Mouse (Mus musculus) gastrocnemius, postnatal 4 days (tissue): Measurements from ENCODE around the gene Atp6v1g1. TPM values are rescaled to one million over a fixed set of nuclear protein-coding genes. Genes with fewer than 3 reads are reported as not detected.

Experiments used
- DNase-seq, 2 experiments: peaks; one replicate each; pipeline ENCODE4 v3.0.0; 2021 to 2022; ENCODE audit warnings: low spot score in 2 of 2, mixed read lengths in 2 of 2
- total RNA-seq, 2 experiments: library from RNA; stranded (reverse); gene quantifications; 2 replicates each; pipeline ENCODE4 v1.2.3; 2021

The Atp6v1g1 gene
- total RNA-seq, 2 experiments from 2014 or later = 224 to 226 TPM

DNA sequence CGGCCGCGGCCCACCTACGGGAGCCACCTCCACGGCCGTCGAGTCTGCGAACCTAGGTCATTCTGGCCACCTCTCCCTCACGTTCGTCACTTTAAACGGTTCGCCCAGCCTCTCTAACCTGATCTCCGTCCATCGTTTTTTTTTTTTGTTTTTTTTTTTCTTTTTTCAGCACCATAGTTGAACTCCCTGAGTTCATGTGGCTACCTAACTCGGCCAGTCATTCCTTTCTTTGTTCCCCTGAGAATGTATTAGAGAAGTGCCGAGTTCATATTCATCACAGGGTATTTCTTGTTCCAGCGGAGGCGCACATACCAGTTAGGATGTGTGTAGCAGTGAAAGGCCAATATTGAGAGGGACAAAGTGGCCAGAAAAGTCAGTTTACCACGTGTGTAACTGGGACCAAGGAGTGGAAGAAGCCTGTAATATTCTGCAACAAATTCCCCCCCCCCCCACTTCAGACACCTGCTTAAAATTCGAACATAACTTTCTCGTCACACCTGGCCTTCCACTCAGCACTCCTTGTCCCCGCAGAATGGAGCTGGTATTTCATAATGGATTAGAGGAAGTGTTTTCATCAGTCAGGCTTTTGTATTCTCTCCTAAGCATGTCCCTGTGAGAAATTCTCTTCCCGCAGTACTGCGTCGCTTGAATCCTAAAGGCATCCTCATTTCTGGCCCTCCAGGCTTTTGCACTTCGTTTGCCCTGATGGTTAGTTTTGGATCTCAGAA is 823 bp downstream of the Atp6v1g1 start:
- no peak for DNase-seq

DNA sequence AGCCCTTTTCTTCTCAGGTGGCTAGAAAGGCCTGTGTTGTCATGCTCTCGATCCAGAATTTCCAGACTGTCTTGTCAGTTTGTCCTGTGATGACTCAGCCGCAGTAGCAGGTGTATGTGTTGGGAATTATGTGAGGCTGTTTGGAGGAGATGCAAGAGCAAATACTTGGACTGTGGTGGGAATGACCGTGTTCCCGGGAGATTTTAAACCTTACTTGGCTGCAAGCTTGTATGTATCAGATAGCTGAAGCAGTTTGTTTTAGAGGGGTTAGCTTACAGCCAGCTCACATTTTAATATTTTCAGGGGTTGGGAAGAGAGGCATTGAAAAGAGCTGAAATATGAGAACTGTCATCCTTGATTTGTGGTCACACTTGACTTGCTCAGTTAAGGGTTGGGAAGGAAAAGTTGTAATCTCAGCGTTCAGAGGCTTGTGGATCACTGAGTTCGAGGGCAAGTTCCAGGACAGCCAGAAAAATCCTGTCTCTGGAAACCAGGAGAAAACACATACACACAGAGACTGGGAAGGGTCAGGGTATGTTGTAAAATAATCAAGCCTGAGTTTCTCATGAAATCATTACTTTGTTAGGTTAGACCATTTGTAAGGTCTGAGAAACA is 2.0 kb downstream of the Atp6v1g1 start:
- no peak for DNase-seq

DNA sequence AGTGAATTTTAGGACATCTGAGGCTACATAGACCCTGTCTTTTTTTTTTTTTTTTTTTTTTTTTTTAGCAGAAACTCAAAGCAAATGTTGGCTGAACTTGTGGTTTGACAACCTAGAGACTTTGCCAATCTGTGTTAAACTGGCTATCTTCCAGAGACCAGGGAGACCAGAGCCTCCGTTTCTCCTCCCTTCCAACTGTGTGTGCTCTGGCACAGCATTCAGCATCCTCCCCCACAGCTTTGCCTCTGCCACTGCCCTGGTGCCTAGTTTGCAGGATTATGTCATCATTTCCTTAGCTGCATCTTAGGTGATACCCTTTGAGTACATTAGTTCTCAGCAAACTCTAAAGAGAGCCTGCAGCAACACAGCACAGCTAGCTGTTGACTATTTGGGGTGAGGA is 3.2 kb downstream of the Atp6v1g1 start:
- no peak for DNase-seq

DNA sequence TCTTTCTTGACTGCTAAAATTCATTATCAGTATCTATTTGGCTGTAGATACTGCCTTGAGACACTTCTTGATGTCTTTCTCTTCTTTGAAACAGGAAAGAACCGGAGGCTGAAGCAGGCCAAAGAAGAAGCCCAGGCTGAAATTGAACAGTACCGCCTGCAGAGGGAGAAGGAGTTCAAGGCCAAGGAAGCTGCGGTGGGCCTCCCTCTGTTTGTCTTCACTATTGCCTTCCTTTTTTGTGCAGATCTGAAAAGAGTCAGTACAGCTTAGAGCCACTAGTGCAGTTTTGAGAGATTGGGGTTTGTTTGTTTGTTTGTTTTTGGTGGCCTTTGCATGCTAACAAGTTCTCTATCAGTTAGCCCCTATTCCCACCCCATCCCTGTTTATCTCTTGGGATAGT is 3.9 kb downstream of the Atp6v1g1 start:
- DNase-seq = no peak

DNA sequence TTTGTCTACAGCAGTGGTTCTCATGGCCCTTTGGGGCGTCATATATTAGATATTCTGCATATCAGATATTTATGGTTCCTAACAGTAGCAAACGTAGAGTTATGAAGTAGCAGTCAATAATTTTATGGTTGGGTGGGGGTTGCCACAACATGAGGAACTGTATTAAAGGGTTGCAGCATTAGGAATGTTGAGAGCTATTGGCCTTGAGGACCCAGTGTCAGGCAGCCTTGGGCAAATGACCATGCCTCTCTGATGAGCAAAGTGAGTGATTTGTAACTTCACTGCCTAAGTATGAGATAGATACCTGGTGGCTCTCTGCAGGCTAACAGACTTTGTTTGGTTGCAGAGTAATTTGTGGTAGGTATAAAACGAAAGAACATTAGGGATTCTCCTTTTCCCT is 6.3 kb downstream of the Atp6v1g1 start:
- no peak for DNase-seq

DNA sequence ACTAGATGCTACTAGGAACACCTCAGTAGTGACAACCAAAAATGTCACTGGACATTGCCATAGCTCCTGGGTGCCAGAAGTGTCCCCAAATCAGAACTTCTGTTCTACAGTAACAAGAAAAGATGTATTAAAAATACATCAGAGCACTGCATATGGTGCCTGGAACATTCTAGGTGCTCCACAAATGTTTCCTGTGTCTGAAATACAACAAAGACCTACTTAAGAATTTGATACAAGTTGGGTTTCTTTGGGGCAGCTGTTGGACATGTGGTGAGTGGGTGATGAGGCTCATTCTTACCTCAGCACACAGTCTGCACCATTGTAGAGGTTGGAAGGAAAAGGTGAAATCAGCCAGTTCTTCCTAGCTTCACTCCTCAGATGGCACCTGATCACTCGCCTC is 8.3 kb downstream of the Atp6v1g1 start:
- no peak for DNase-seq

DNA sequence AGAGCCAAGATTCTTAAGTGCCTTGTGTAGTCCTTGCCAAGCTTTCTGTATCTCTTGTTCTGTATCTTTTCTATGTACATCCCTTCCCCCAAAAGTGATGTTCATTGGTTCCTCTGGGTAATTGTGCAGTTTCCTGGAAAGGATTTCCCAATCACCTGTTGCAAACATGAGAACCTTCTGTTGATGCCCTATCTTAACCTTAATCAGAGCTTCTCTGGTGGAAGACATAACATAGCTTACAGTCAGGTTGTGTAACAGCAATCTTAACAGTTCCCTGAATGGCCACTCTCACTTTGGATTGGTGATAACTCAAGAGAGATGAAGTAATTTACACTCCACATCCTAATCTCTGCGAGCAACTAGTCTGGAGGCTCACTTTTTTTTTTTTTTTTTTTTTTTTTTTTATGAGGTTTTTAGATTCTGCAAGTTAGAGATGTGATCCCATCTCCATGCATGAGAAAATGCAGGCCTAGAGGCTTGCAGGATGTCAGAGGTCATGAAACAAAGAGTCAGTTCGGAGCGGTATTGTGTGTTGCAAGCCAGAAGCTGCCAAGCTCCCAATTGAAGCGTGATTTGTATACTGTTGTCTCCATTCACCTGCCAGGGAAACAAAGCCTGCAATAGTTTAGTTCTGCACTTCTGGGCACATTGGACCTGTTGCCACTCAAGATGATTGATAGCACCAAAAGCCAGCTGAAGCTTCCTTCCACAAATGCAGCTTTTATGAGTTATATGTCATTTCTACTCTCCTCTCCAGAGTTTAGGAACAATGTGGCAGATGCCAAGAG is 9.4 kb downstream of the Atp6v1g1 start:
- DNase-seq = no peak

DNA sequence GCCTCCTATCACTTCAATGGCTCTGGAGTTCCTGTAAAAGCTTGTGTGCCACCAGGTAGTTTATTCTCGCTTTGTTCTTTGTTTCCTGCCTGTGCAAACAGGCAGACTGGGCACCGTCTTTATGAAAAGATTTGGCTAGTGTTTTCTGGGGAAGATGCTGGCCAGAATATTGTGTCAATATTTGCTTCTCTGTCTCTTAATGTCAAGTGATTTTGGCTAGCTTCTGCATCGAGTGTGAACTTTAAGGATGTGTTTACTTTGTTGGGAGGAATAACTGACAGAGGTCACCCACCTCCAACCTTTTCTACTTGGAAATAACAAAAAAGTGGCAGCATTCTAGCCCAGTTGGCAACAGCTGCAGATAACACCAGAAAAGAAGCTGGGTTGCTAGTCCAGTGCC is 10.0 kb downstream of the Atp6v1g1 start:
- no peak for DNase-seq

DNA sequence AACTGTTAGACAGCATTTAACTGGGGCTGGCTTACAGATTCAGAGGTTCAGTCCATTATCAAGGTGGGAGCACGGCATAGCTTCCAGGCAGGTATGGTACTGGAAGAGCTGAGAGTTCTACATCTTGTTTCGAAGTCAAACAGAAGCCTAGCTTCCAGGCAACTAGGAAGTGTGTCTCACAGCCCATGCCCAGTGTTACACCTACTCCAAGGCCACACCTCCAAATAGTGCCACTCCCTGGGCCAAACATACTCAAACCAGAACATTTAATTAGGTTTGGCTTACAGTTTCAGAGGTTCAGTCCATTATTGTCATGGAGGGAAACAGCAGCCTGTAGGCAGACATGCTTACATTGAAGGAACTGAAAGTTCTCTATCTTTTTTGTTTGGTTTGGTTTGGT is 10.5 kb downstream of the Atp6v1g1 start:
- no peak for DNase-seq

DNA sequence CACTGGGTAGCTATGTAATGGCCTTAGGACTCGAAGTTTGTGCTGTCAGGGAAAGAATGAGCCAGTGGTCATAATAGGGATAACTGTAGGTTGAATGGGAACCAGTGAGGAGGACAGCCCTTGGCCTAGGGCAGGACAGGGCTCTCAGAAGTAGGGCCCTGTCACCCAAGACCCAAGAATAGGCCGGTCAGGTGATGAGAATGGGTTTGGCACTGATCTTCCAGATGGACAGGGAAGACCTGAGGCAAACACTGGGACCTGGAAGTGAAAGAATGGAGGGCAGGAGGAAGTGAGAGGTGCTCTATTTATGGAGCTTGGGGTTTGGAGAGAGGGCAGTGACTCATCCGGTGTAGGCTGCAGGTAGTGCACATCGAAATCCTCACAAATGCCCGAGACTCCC is 12.1 kb downstream of the Atp6v1g1 start:
- DNase-seq = no peak

DNA sequence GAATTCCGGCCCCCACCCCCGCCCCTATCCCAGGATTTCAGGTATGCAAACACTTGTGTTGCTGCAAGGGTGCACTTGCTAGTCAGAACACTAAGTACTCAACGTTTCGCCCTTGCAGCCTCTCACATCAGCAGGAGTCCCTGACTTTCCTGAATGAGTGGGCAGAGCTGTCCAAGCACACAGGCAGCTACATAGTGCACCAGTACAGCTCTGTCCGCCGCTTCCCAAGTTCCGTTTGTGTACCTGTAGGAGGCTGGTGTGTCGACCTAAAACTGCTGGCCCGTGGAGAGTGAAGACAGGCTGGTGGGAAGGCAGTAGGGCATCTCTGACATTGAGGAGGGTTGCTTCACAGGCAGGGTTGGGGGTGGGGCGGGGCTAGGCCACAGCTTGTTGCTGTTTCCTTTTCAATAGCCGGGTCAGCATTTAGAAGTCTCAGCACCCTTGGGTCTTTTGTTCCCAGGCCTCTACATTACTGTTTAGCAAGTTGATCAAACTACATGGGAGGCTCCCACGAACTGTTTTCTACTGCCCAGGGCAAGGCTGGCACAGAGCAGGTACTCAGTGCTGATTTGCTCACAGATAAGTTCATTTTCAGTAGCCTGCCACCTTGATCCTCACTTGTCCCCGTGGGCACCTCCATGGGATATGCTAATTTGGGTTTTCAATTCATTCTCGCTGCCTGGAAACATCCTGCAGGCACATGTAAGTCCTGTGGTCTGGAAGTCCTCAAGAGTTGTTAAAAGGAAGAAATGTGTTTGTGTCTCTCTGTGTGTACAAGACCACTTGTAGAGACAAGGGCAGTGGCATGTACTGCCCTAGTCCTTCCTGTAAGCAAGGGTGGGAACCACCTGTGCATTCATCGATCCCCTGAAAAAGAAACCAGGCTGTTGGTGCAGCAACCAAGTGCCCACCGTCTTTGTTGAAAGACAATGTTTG is 12.8 kb downstream of the Atp6v1g1 start:
- no peak for DNase-seq

DNA sequence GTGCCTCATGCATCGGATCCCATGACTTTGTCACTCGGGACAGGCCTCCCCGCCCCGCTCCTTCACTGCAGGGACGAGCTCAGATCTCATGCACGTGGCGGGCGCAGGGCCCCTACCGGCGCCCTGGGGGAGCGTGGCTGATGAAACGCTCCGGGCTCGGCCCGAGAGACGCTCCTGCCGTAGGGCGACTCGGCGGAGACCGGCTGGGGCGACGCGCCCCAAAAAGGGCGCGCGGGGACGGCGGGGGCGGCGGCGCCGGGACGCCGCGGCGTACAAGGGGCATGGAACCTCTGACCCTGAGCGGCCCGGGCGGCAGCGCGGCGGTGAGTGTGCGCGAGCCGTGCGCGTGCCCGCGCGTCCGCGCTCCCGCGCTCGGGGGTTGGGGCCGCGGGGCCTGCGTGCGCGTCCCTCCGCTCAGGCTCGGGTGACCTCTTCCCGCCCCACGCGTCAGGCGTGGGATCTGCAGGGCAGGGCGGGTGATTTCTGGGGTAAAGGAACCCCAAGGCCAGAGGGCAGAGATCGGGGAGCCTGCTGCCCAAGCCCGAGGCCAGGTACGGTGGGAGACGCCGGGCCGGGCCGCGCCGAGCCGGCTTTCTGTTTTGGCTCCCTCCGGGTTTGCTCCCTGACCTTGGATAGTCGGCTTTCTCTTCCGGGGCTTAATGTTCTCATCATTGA is 14.0 kb downstream of the Atp6v1g1 start, which contains the start of gene Tmem268:
TSS of gene Tmem268 (plus strand) at position 375 of the 675 bp plus-strand sequence.
- peak; percentile 71 to 83 for DNase-seq

DNA sequence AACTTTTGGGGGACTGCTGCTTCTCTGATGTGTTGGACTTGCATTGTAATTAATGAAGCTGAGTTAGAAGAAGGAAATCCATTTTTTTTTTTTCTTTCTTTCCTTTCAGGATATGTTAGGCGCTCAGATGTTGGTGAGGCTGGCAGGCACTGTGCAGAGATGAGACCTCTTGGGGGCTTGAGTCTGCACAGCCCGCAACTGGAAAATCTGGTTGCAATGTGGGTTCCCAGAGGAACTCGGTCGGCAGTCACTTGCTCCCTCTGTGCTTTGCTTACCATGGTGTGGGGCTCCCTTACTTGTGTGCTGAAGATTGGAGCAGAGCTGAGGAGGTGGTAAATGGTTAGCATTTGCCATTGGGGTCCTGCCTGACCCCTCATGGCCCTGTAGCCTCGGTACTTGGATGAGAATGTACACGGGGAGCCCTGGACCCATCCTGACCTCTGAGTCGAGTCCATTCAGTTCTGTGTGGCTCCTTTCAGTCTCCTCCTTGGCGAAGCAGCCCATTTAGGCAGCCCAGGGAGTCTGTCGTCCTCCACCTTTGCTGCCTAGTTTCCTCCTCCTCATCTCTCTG is 14.6 kb downstream of the Atp6v1g1 start:
- no peak for DNase-seq

DNA sequence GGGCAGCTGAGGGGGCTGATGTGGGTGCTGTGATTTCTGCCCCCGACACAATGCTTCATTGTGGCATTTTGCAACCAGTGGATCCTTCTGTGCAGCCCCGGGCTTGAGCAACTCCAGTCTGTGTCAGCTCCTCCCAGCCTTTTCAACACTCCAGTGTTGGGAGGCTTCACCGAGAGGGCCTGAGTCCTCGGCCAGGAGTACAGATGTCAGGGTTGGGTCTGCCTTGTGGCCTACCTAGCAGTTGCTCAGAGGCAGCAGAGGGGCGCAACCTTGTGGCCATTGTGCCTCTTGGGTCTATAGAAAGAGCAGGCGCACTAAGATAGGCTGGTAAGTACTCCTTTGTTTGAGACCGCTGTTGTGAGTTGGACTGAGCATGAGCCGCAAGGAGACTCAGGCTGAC is 15.5 kb downstream of the Atp6v1g1 start:
- DNase-seq = no peak

DNA sequence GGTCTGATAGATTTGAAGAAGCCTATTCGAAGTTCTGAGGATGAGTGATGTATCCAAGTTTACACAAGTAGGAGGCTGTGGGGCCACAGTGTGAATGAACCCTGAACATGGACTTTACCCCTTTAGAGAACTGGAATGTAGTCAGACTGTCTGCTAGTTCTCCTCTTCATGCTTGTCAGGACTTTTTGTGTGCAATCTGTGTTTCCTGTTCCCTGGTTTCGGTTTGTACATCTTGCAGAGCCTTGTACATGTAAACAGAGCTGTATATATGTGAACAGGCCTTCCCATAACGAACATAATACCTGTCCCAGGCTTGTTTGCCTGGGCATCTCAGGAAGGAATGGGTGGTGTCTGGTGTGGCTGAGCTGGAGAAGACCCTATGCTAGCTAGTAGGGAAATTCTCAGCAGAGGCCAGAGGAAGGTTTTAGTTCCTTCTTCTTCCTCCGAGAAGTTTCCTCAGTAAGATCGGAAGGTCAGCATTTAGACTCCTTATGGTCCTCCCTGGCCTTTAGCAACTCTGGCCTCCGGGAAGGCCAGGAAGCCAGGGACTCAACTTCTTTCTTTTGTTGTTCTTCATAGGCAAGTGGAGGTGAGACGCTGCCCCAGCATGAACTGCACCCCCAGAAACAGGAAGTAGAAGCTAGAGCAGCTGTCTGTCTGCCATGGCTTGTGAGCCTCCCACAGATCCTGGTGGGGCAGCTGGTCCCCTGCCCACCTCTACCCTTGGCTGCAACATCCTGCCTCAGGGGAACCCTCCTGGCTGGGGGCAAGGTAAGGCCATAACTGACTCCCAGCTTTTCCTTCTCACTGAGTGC is 17.5 kb downstream of the Atp6v1g1 start:
- no peak for DNase-seq

DNA sequence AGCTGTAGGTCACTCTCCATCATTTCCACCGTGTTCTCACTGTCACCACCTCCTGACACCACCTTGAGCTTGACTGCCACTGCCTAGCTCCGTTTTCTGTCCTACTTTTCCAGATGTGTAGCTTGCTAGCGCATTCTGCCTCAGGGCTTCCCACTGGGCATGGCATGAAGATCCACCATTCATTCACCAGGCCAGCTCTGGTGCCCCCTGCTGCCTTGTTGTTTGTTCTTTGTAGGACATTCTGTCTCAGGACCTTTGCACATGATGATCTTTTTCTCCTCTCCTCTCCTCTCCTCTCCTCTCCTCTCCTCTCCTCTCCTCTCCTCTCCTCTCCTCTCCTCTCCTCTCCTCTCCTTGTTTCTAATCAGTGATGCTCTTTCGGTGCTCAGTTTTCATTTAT is 18.2 kb downstream of the Atp6v1g1 start:
- DNase-seq = no peak

DNA sequence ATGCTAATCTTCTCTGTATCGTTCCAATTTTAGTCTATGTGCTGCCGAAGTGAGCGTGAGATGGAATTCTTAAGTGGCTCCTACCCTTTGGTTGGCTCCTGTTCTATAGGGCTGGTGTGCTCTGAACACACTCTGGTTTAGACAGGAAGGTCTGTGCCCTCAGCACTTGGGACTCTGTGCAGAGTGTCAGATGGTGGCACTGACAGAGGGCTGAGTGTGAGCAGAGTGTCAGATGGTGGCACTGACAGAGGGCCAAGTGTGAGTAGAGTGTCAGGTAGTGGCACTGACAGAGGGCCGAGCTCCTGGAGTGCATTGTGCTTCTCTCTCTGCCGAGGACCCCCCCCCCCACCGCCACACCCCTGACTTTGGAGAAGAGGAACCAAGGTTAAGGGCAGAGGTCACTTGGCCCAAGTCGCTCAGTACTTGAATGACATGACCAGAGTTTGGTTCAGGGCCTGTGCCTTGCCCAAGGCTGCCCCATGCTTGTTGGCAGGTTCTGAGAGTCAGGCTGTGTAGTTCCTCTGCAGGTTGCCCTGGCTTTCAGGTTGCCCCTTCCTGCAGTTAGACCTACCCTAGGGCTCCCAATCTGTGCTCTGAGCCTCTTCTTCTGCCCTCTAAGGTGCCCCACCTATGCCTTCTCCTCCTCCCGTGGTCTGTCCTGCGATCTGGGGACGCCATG is 23.3 kb downstream of the Atp6v1g1 start:
- DNase-seq = no peak

DNA sequence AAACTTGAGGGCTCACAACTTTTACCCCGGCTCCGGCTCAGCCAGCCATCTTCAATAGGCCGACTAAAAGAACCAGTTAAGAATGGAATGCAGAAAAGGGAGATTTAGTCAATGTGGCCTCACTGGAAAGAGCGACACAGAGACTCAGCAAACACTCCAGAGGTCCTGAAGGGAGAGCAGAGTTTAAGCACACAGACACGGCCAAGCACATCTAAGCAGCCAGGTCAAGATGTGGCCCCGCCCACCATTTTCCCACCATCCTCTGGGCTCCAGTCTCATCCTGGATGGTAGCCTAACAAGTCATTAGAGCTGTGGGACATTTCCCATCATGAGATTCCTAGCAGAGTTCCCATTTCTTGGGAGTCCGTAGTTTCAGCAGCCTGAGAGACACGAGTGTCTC is 24.8 kb downstream of the Atp6v1g1 start:
- no peak for DNase-seq
